ENCODE assay signal across 30 mouse cellular contexts in genomic region chr3:96234914-96235313, GRCm38 (mm10). TPM values are rescaled to one million over a fixed set of nuclear protein-coding genes. Genes with fewer than 3 reads are reported as not detected.
A peak's percentile ranks its signal among the peaks of the same experiment; 100 is the strongest.
DNase-seq lines count a peak whose midpoint lies in the region; ATAC-seq and TF ChIP-seq lines count a peak whose summit lies in the region.
"Had no signal": no experiment of that assay in that cellular context is flagged by ENCODE, and none has a peak within 500 bp of the region (broad histone marks: within the 10 kb centered on the region; RNA-seq: fewer than 3 reads in every experiment).

No protein-coding gene starts in this region.

- no peaks in the 10 kb centered on the region for H3K9me3 ChIP-seq in liver, embryonic 12.5 days (replicated peaks)
- H3K9me3 ChIP-seq in MEL (replicated peaks; ENCODE audit: insufficient read depth, low read length) = no peaks in the 10 kb centered on the region
- H3K9me3 ChIP-seq: embryonic facial prominence, embryonic 12.5 days; forebrain, embryonic 13.5 days; G1E; heart, embryonic 15.5 days; midbrain, embryonic 10.5 days; neural tube, embryonic 15.5 days had no signal

- no peak for TF ChIP-seq POLR2A in MEL (IDR thresholded peaks at IDR 0.05; ENCODE audit: control insufficient read depth in 1 of 2, insufficient read depth in 1 of 2, low read depth in 1 of 2, low read length in 2 of 2, poor library complexity in 1 of 2)

- TF ChIP-seq RAD21 in MEL (IDR thresholded peaks at IDR 0.05; ENCODE audit: low read depth, low read length) = no peak

- H3K9ac ChIP-seq in liver, embryonic 12.5 days = 0 out of 2 replicates have a peak overlapping the region, but pooled peaks have one; percentile 0
- H3K9ac ChIP-seq in MEL (ENCODE audit: control insufficient read depth, low read depth, low read length, poor library complexity, severe bottlenecking) = no peak overlapping the region
- H3K9ac ChIP-seq: embryonic facial prominence, embryonic 12.5 days; forebrain, embryonic 13.5 days; heart, embryonic 15.5 days; neural tube, embryonic 15.5 days had no signal

- TF ChIP-seq CTCF in MEL (IDR thresholded peaks at IDR 0.05 in 2 of 3, conservative IDR thresholded peaks at IDR 0.05 in 1 of 3; ENCODE audit: control insufficient read depth in 1 of 3, insufficient read depth in 1 of 3, low read depth in 2 of 3, low read length in 3 of 3, poor library complexity in 1 of 3, severe bottlenecking in 1 of 3) = no peak

- DNase-seq in liver (no peak), A20 (ENCODE audit: low read depth, low spot score) (peak; percentile 32), MEL (ENCODE audit: low read depth, low spot score) (peak; percentile 52)
- peak; percentile 52 for DNase-seq in splenic B cell, adult 2 months (ENCODE audit: low read depth, low spot score)
- no peak for DNase-seq in heart, postnatal 25 days (ENCODE audit: low spot score)
- DNase-seq in layer of hippocampus, postnatal 36 days = no peak
- DNase-seq: adrenal gland, adult 8-10 months; cerebellum, adult 18-20 months; cerebellum, postnatal 14 days; kidney, adult 18-20 months; right cerebral cortex, adult 18-20 months; thymus, adult 2 months had no signal

- no peak for ATAC-seq in liver, embryonic 12.5 days
- ATAC-seq: activated CD4-positive, CD25-positive, alpha-beta regulatory T cell, adult 4 months; forebrain, embryonic 13.5 days; hindbrain, embryonic 16.5 days; midbrain, embryonic 16.5 days had no signal

- no peak overlapping the region for H3K4me3 ChIP-seq in liver, embryonic 12.5 days
- no peak overlapping the region for H3K4me3 ChIP-seq in MEL (ENCODE audit: control insufficient read depth in 1 of 2, insufficient read depth in 1 of 2, low read depth in 2 of 2, low read length in 2 of 2)
- H3K4me3 ChIP-seq: embryonic facial prominence, embryonic 12.5 days; forebrain, embryonic 13.5 days; heart, embryonic 15.5 days; midbrain, embryonic 10.5 days; neural tube, embryonic 15.5 days had no signal

- no peak overlapping the region for H3K27ac ChIP-seq in liver, embryonic 12.5 days
- no peak overlapping the region for H3K27ac ChIP-seq in MEL (ENCODE audit: control insufficient read depth, low read depth, low read length)
- H3K27ac ChIP-seq: embryonic facial prominence, embryonic 12.5 days; forebrain, embryonic 13.5 days; heart, embryonic 15.5 days; kidney, postnatal 0 days; liver, embryonic 14.5 days; midbrain, embryonic 10.5 days; neural tube, embryonic 15.5 days had no signal

- WGBS in liver, embryonic 12.5 days (ENCODE audit: insufficient replicate concordance) = 58% methylated on average over 2 of the region's 2 CpGs

- no peak for TF ChIP-seq EP300 in MEL (IDR thresholded peaks at IDR 0.05; ENCODE audit: low read depth in 1 of 2, low read length in 2 of 2)

- H3K4me2 ChIP-seq in liver, embryonic 12.5 days = no peak overlapping the region
- H3K4me2 ChIP-seq: embryonic facial prominence, embryonic 12.5 days; forebrain, embryonic 13.5 days; heart, embryonic 15.5 days; neural tube, embryonic 15.5 days had no signal

- H3K27me3 ChIP-seq in liver, embryonic 12.5 days (replicated peaks) = no peaks in the 10 kb centered on the region
- no peaks in the 10 kb centered on the region for H3K27me3 ChIP-seq in MEL (ENCODE audit: control insufficient read depth in 1 of 2, insufficient read depth in 2 of 2, low read length in 2 of 2)
- H3K27me3 ChIP-seq in splenic B cell, adult 2 months (ENCODE audit: control insufficient read depth, insufficient read depth, low read length, poor library complexity, severe bottlenecking) = no peaks in the 10 kb centered on the region
- H3K27me3 ChIP-seq: CH12.LX; embryonic facial prominence, embryonic 12.5 days; forebrain, embryonic 13.5 days; heart, embryonic 15.5 days; neural tube, embryonic 15.5 days had no signal

- no peaks in the 10 kb centered on the region for H3K36me3 ChIP-seq in liver, embryonic 12.5 days
- peaks cover 0 to 24% of the 10 kb centered on the region in 2 experiments; a peak in 2 of 4 replicates for H3K36me3 ChIP-seq in MEL (ENCODE audit: control insufficient read depth in 1 of 2, insufficient read depth in 2 of 2, low read length in 2 of 2)
- no peaks in the 10 kb centered on the region for H3K36me3 ChIP-seq in splenic B cell, adult 2 months (ENCODE audit: control insufficient read depth, insufficient read depth, low read length, poor library complexity, severe bottlenecking)
- H3K36me3 ChIP-seq: embryonic facial prominence, embryonic 12.5 days; G1E; heart, embryonic 15.5 days; midbrain, embryonic 10.5 days; neural tube, embryonic 15.5 days had no signal

- peaks cover 36% of the 10 kb centered on the region for H3K4me1 ChIP-seq in liver, embryonic 12.5 days
- peaks cover 11 to 28% of the 10 kb centered on the region in 2 experiments for H3K4me1 ChIP-seq in MEL (ENCODE audit: control insufficient read depth in 1 of 2, insufficient read depth in 2 of 2, low read length in 2 of 2)

- intact Hi-C loops in heart, postnatal 25 days (cut with DNase I) = no loop called here

- H3K79me2 ChIP-seq in MEL (ENCODE audit: control insufficient read depth, insufficient read depth, low read length, poor library complexity) = peaks cover 4% of the 10 kb centered on the region; the same call in 1 of the 2 replicates

TF ChIP-seq in MEL, 35 proteins besides CTCF, POLR2A, EP300 and RAD21:
- TF ChIP-seq TAL1 (IDR thresholded peaks at IDR 0.05; ENCODE audit: low read length) = no peak; the same call in 1 of the 2 replicates
TF ChIP-seq in MEL: peak in this region for 0.

RNA-seq across cellular contexts. Expression of gene Hist2h3c2, which starts 4.0 kb away (rescaled TPM):
- 12.3 and 13.8 TPM in 2 replicates for polyA plus RNA-seq in liver, embryonic 12.5 days (2016; fragmentation: Nextera tagmentation; extraction: Ambion mirVana)
- total RNA-seq in MEL (2012; rRNA removed) = 2,744 and 3,348 TPM in 2 replicates
- polyA plus RNA-seq in MEL (2012; ENCODE audit: insufficient read depth in 1 of 2, insufficient read length in 2 of 2, low read depth in 1 of 2, low replicate concordance in 2 of 2, missing spikeins in 1 of 2) = 1,000 to 10,000 TPM in 1 of 2 experiments, 1 to 10 TPM in 1; 8.2 to 1,897 TPM
- 10 to 100 TPM in 1 of 2 experiments, 1 to 10 TPM in 1; 9.3 to 10.4 TPM for total RNA-seq in heart, postnatal 25 days (2021)
- 10 to 100 TPM; 13.1 to 13.4 TPM for total RNA-seq in layer of hippocampus, postnatal 36 days (2021)

RNA-seq across cellular contexts. Expression of gene Hist2h2aa2, which starts 5.2 kb away (rescaled TPM):
- 55.9 and 73.8 TPM in 2 replicates for polyA plus RNA-seq in liver, embryonic 12.5 days (2016; fragmentation: Nextera tagmentation; extraction: Ambion mirVana)
- total RNA-seq in MEL (2012; rRNA removed) = 11,232 and 13,053 TPM in 2 replicates
- polyA plus RNA-seq in MEL (2012; ENCODE audit: insufficient read depth in 1 of 2, insufficient read length in 2 of 2, low read depth in 1 of 2, low replicate concordance in 2 of 2, missing spikeins in 1 of 2) = 10 to 100 TPM in 1 of 2 experiments, not detected in 1; 18.4 TPM
- total RNA-seq in heart, postnatal 25 days (2021) = 100 to 1,000 TPM; 232 to 233 TPM
- total RNA-seq in layer of hippocampus, postnatal 36 days (2021) = 100 to 1,000 TPM; 193 to 195 TPM

RNA-seq across cellular contexts. Expression of gene Hist2h2aa1, which starts 10.4 kb away (rescaled TPM):
- polyA plus RNA-seq in liver, embryonic 12.5 days (2016; fragmentation: Nextera tagmentation; extraction: Ambion mirVana) = 23.9 and 29.2 TPM in 2 replicates
- total RNA-seq in MEL (2012; rRNA removed) = 3,456 and 4,103 TPM in 2 replicates
- polyA plus RNA-seq in MEL (2012; ENCODE audit: insufficient read depth in 1 of 2, insufficient read length in 2 of 2, low read depth in 1 of 2, low replicate concordance in 2 of 2, missing spikeins in 1 of 2) = 1 to 10 TPM in 1 of 2 experiments, not detected in 1; 1.5 TPM
- total RNA-seq in heart, postnatal 25 days (2021) = 10 to 100 TPM in 1 of 2 experiments, 1 to 10 TPM in 1; 7.7 to 40.9 TPM
- total RNA-seq in layer of hippocampus, postnatal 36 days (2021) = 10 to 100 TPM in 1 of 2 experiments, 1 to 10 TPM in 1; 3.1 to 11.1 TPM

RNA-seq across cellular contexts. Expression of gene Hist2h3c1, which starts 11.6 kb away (rescaled TPM):
- polyA plus RNA-seq in liver, embryonic 12.5 days (2016; fragmentation: Nextera tagmentation; extraction: Ambion mirVana) = 2.7 and 3.0 TPM in 2 replicates
- total RNA-seq in MEL (2012; rRNA removed) = 1.3 and 1.5 TPM in 2 replicates
- not detected for polyA plus RNA-seq in MEL (2012; ENCODE audit: insufficient read depth in 1 of 2, insufficient read length in 2 of 2, low read depth in 1 of 2, low replicate concordance in 2 of 2, missing spikeins in 1 of 2)
- not detected for total RNA-seq in heart, postnatal 25 days (2021)
- total RNA-seq in layer of hippocampus, postnatal 36 days (2021) = not detected
- total RNA-seq: adrenal gland, adult 8-10 months; gastrocnemius, adult 18-20 months; hematopoietic stem cell, adult 5-6 weeks; layer of hippocampus, postnatal 14 days had no signal
- polyA plus RNA-seq: activated CD4-positive, CD25-positive, alpha-beta regulatory T cell, adult 4 months; G1E; large intestine, adult 2 months; limb, embryonic 11.5 days; midbrain, embryonic 16.5 days; thymus, adult 2 months had no signal

RNA-seq across cellular contexts. Expression of gene Hist2h2be, which starts 14.0 kb away (rescaled TPM):
- 6.1 and 6.6 TPM in 2 replicates for polyA plus RNA-seq in liver, embryonic 12.5 days (2016; fragmentation: Nextera tagmentation; extraction: Ambion mirVana)
- total RNA-seq in MEL (2012; rRNA removed) = 1.6 and 1.8 TPM in 2 replicates
- 1 to 10 TPM in 1 of 2 experiments, not detected in 1; 3.2 TPM for polyA plus RNA-seq in MEL (2012; ENCODE audit: insufficient read depth in 1 of 2, insufficient read length in 2 of 2, low read depth in 1 of 2, low replicate concordance in 2 of 2, missing spikeins in 1 of 2)
- 10 to 100 TPM; 10.1 to 11.6 TPM for total RNA-seq in heart, postnatal 25 days (2021)
- total RNA-seq in layer of hippocampus, postnatal 36 days (2021) = 1 to 10 TPM; 6.9 to 7.1 TPM

Comparison
In these comparisons a context has a peak if more than half of its experiments do, and no peak if none do; other contexts are left out.
1. DNase-seq: peak in A20 (single experiment), MEL (single experiment) and splenic B cell, adult 2 months (single experiment); none in liver (single experiment), heart, postnatal 25 days (single experiment) and layer of hippocampus, postnatal 36 days (0 of 2).
2. RNA of gene Hist2h3c2, which starts 4.0 kb away (total RNA-seq): 2,744 to 3,348 TPM in MEL; 13.1 to 13.4 TPM in layer of hippocampus, postnatal 36 days and 9.3 to 10.4 TPM in heart, postnatal 25 days; every median in the first group is over 100 times any median in the second.
3. RNA of gene Hist2h2aa2, which starts 5.2 kb away (total RNA-seq): 11,232 to 13,053 TPM in MEL; 232 to 233 TPM in heart, postnatal 25 days and 193 to 195 TPM in layer of hippocampus, postnatal 36 days; every median in the first group is over 10 times any median in the second.
4. RNA of gene Hist2h2aa1, which starts 10.4 kb away (total RNA-seq): 3,456 to 4,103 TPM in MEL; 7.7 to 40.9 TPM in heart, postnatal 25 days and 3.1 to 11.1 TPM in layer of hippocampus, postnatal 36 days; every median in the first group is over 10 times any median in the second.